Mouse (Mus musculus): ENCODE measurements around the gene Arid3c. TPM values are rescaled to one million over a fixed set of nuclear protein-coding genes. Genes with fewer than 3 reads are reported as not detected.
A peak's percentile ranks its signal among the peaks of the same experiment; 100 is the strongest.
"Not testable (repeated sequence)": the region's sequence is repeated elsewhere in the genome, so short reads cannot be mapped to it uniquely, and the experiment has no call there.

Gene Arid3c
- not detected in 2 replicates for polyA plus RNA-seq (2014; fragmentation: Nextera tagmentation; extraction: Ambion mirVana)

DNA sequence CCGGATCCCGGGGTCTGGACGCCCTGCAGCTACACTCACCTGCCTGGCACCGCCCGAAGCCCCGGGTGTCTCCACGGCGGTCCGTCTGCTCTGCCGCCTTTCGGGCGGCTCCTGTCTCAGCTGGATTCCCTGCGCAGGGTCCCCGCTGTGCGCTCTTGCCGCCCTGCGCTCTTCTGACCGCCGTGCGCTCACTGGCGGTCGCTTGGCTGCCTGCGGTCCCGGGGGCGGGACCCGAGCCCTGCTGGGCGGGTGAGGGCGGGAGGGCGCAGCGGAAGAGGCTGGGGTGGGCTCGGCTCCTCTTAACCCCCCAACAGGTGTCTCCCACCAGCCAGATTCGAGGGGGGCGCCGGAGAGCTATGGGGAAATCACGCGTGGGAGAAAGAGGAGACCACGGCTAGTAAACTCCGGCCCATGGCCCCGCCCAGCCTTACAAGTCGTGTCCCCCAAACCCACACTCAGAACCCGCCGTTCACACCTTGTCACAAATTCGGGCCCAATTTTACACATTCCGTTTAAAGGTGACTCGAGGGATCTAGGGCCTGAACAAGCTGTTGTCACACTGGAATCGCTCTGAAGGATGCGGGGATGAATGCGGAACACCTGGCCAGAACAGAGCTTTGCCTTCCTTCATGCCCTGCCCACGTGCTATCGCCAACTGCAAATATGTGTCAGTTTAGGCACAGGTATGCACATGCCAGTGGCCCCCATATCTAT, at the start of gene Arid3c:
Gene Arid3c (minus strand): TSS at position 91 of the 714 bp plus-strand sequence.
- Histone ChIP-seq H3K27me3 (replicated peaks; ENCODE audit: control insufficient read depth, insufficient read depth, low read length) (peaks cover 71% of the 10 kb centered on the region), H3K4me3 (ENCODE audit: low read depth, low read length) (peak within 1 kb of the TSS; percentile 25), H3K4me1 (replicated peaks; ENCODE audit: control insufficient read depth, insufficient read depth, low read length) (peaks cover 6% of the 10 kb centered on the region; the same call in 1 of the 2 replicates), H3K36me3 (ENCODE audit: control insufficient read depth, insufficient read depth, low read length) (no peaks in the 10 kb centered on the region), H3K9ac (ENCODE audit: low read length) (no peak within 1 kb of the TSS), H3K27ac (ENCODE audit: low read depth) (no peak within 1 kb of the TSS), H3K4me2 (ENCODE audit: low read length) (peak within 1 kb of the TSS; percentile 44), H3K9me3 (ENCODE audit: control insufficient read depth, low read length) (0 out of 2 replicates have a peak, but pooled peaks cover 2% of the 10 kb centered on the region)
- WGBS = 1% methylated on average over 49 of the region's 50 CpGs
- ATAC-seq (replicated peaks; ENCODE audit: low FRiP score, low TSS enrichment, low read depth) (0 out of 2 replicates have a peak, but pooled peaks have one; percentile 34), DNase-seq (ENCODE audit: low spot score) (peak; percentile 66)

DNA sequence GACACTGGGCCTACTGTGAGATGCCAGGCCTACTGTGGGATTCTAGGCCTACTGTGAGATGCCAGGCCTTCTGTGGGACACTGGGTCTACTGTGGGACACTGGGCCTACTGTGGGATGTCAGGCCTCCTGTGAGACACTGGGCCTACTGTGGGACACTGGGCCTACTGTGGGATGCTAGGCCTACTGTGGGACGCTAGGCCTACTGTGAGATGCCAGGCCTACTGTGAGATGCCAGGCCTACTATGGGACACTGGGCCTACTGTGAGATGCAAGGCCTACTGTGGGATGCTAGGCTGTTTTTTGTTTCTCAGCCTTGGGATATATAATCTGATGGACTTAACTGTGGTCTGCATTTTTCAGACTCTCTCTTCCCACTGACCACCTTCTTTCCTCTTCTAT, 44.9 kb upstream of the Arid3c start:
- H3K36me3 ChIP-seq (ENCODE audit: control insufficient read depth, insufficient read depth, low read length); H3K9ac ChIP-seq (ENCODE audit: low read length); H3K4me2 ChIP-seq (ENCODE audit: low read length); H3K4me3 ChIP-seq (ENCODE audit: low read depth, low read length); H3K4me1 ChIP-seq (replicated peaks; ENCODE audit: control insufficient read depth, insufficient read depth, low read length); H3K27ac ChIP-seq (ENCODE audit: low read depth); ATAC-seq (replicated peaks; ENCODE audit: low FRiP score, low TSS enrichment, low read depth); H3K27me3 ChIP-seq (replicated peaks; ENCODE audit: control insufficient read depth, insufficient read depth, low read length); H3K9me3 ChIP-seq (ENCODE audit: control insufficient read depth, low read length); DNase-seq (ENCODE audit: low spot score): not testable (repeated sequence)
- 90% methylated on average over 1 of the region's 1 CpGs for WGBS

DNA sequence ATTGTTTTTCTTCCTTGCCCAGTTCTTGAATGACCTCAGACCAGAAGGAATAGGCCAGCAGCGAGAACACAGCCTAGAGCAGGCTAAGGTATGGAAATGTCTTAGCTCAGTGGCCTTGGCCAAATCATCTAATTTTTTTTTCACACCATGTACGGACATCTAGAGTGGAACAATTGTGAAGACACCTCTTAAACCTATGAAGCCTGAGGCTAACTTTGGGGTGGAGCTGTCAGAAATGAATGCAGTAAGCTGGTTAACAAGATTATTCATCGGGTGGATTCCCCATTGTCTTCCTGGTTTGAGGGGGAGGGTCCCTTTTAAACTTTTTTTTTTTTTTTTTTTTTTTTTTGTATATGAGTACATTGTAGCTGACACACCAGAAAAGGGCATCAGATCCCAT, 43.6 kb upstream of the Arid3c start:
- peak overlapping the region; percentile 36; the same call in 1 of the 2 replicates for H3K4me3 ChIP-seq (ENCODE audit: low read depth, low read length)
- not testable (repeated sequence) for H3K27ac ChIP-seq (ENCODE audit: low read depth); ATAC-seq (replicated peaks; ENCODE audit: low FRiP score, low TSS enrichment, low read depth); H3K36me3 ChIP-seq (ENCODE audit: control insufficient read depth, insufficient read depth, low read length); H3K4me1 ChIP-seq (replicated peaks; ENCODE audit: control insufficient read depth, insufficient read depth, low read length); H3K9me3 ChIP-seq (ENCODE audit: control insufficient read depth, low read length); H3K9ac ChIP-seq (ENCODE audit: low read length); H3K27me3 ChIP-seq (replicated peaks; ENCODE audit: control insufficient read depth, insufficient read depth, low read length)
- peak; percentile 54 for DNase-seq (ENCODE audit: low spot score)
- H3K4me2 ChIP-seq (ENCODE audit: low read length) = peak overlapping the region; percentile 44
- 69% methylated on average over 3 of the region's 3 CpGs for WGBS

DNA sequence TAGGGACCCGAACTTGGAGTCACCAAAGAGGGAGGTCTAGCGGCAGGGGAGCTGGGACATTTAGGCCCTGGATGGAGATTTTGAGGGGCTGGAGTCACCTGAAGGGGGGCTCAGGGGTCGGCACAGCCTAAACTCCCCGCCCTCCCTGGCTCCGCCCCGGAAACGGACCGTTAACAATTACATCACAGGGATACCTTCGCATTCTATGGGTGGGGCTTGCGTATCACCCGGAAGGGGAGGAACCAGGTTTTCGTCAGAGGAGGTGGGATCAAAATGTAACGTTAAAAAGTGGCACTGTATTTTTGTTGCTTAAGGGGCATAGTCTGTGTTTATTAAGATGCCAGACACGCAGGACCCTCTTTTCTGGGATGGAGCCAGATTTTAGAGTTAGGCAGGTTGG, 43.1 kb upstream of the Arid3c start, which contains the start of gene Ccl27a:
Gene Ccl27a (minus strand): TSS at position 246 of the 400 bp plus-strand sequence.
- peak; percentile 89 for DNase-seq (ENCODE audit: low spot score)
- H3K4me1 ChIP-seq (replicated peaks; ENCODE audit: control insufficient read depth, insufficient read depth, low read length); H3K9ac ChIP-seq (ENCODE audit: low read length); H3K9me3 ChIP-seq (ENCODE audit: control insufficient read depth, low read length); H3K27ac ChIP-seq (ENCODE audit: low read depth); H3K36me3 ChIP-seq (ENCODE audit: control insufficient read depth, insufficient read depth, low read length); ATAC-seq (replicated peaks; ENCODE audit: low FRiP score, low TSS enrichment, low read depth); H3K27me3 ChIP-seq (replicated peaks; ENCODE audit: control insufficient read depth, insufficient read depth, low read length): not testable (repeated sequence)
- Histone ChIP-seq H3K4me3 (ENCODE audit: low read depth, low read length) (peak within 1 kb of the TSS; percentile 36), H3K4me2 (ENCODE audit: low read length) (peak within 1 kb of the TSS; percentile 44)
- WGBS = 1% methylated on average over 12 of the region's 14 CpGs

DNA sequence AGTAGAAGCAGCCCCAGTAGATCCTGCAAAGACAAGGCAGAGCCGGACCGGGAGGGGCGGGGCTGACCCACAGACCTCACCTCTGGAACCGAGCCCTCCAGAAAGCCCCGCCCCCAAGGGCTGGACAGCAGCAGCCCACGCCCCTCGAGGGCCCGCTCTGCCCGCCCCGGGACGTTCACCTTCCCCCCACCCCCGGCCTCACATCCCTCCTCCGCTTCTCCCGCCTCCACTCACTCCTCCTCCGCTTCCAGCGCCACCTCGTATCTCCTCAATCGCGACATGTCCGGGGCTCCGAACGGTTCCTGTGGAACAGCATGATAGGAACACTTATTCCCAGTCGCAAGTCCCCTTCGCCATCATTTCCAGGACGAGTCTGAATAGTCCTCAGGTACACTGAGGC, 42.6 kb upstream of the Arid3c start:
- H3K9ac ChIP-seq (ENCODE audit: low read length); H3K9me3 ChIP-seq (ENCODE audit: control insufficient read depth, low read length); H3K27ac ChIP-seq (ENCODE audit: low read depth); H3K36me3 ChIP-seq (ENCODE audit: control insufficient read depth, insufficient read depth, low read length); H3K27me3 ChIP-seq (replicated peaks; ENCODE audit: control insufficient read depth, insufficient read depth, low read length); ATAC-seq (replicated peaks; ENCODE audit: low FRiP score, low TSS enrichment, low read depth); H3K4me1 ChIP-seq (replicated peaks; ENCODE audit: control insufficient read depth, insufficient read depth, low read length): not testable (repeated sequence)
- DNase-seq (ENCODE audit: low spot score) = peak; percentile 77
- under 1% methylated on average over 13 of the region's 25 CpGs for WGBS
- Histone ChIP-seq H3K4me2 (ENCODE audit: low read length) (peak overlapping the region; percentile 34), H3K4me3 (ENCODE audit: low read depth, low read length) (peak overlapping the region; percentile 36)

DNA sequence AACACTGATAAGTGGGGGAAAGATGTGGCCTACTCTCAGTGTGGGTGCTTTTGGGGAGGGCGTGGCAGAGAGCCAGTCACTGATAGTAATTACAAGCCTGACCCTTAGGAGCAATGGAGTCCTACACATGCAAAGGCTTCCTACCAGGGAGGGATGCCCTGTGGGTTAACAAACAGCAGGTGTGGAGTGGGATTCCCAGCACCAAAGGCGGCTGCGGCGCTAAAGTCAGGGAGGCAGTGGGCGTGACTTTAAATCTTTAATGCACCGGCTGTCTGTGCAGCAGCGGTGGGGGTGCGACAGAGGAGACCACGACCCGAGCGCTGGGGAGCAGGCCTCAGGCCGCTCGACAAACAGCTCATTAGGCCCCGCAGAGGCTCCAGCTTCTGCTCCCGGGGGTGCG, 42.0 kb upstream of the Arid3c start:
- not testable (repeated sequence) for ATAC-seq (replicated peaks; ENCODE audit: low FRiP score, low TSS enrichment, low read depth); H3K4me1 ChIP-seq (replicated peaks; ENCODE audit: control insufficient read depth, insufficient read depth, low read length); H3K36me3 ChIP-seq (ENCODE audit: control insufficient read depth, insufficient read depth, low read length); H3K9me3 ChIP-seq (ENCODE audit: control insufficient read depth, low read length); H3K27ac ChIP-seq (ENCODE audit: low read depth); H3K27me3 ChIP-seq (replicated peaks; ENCODE audit: control insufficient read depth, insufficient read depth, low read length); H3K9ac ChIP-seq (ENCODE audit: low read length)
- Histone ChIP-seq H3K4me3 (ENCODE audit: low read depth, low read length) (peak overlapping the region; percentile 20; the same call in 1 of the 2 replicates), H3K4me2 (ENCODE audit: low read length) (peak overlapping the region; percentile 36)
- WGBS = 8% methylated on average over 7 of the region's 16 CpGs
- DNase-seq (ENCODE audit: low spot score) = peak; percentile 54

DNA sequence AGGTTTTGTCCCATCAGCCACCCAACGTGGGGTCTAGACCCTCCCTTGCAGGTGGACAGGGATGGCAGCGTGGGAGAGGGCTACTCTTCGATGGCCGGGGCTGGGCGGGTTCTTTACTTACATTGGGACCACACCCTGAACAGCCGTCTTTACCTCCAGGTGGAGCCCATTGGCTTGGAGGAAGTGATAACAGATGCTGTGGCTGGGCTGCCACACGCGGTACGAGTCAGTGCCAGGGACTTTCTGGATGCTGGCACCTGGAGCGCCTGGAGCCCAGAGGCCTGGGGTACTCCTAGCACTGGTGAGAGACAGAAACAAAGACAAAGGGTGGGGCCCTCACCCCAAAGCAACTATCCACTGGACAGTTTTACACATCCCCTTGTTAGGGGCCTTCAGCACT, 36.4 kb upstream of the Arid3c start:
- not testable (repeated sequence) for H3K9me3 ChIP-seq (ENCODE audit: control insufficient read depth, low read length); H3K4me3 ChIP-seq (ENCODE audit: low read depth, low read length); H3K27me3 ChIP-seq (replicated peaks; ENCODE audit: control insufficient read depth, insufficient read depth, low read length); H3K4me1 ChIP-seq (replicated peaks; ENCODE audit: control insufficient read depth, insufficient read depth, low read length); H3K9ac ChIP-seq (ENCODE audit: low read length); H3K36me3 ChIP-seq (ENCODE audit: control insufficient read depth, insufficient read depth, low read length); DNase-seq (ENCODE audit: low spot score); H3K27ac ChIP-seq (ENCODE audit: low read depth); ATAC-seq (replicated peaks; ENCODE audit: low FRiP score, low TSS enrichment, low read depth); H3K4me2 ChIP-seq (ENCODE audit: low read length)
- WGBS = 77% methylated on average over 10 of the region's 10 CpGs

DNA sequence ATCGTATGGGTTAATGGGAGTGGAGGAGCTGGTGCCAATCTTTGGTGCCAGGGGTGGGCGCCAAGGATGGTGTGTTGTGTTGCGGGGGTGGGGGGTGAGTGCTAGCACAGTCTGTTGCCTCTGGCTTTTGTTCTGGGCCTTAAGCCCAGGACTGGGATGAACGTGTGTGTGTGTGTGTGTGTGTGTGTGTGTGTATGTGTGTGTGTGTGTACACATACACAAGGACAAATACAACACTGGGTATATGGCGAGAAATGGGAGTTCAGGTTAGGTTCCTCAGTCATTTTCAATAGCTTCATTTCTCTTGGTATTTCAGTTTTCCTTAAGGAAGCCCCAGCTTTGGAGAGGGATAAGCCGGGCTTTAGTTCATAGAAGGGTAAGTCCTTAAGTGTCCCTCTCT, 32.2 kb upstream of the Arid3c start:
- H3K27me3 ChIP-seq (replicated peaks; ENCODE audit: control insufficient read depth, insufficient read depth, low read length); H3K4me3 ChIP-seq (ENCODE audit: low read depth, low read length); ATAC-seq (replicated peaks; ENCODE audit: low FRiP score, low TSS enrichment, low read depth); DNase-seq (ENCODE audit: low spot score); H3K9ac ChIP-seq (ENCODE audit: low read length); H3K4me2 ChIP-seq (ENCODE audit: low read length); H3K27ac ChIP-seq (ENCODE audit: low read depth); H3K9me3 ChIP-seq (ENCODE audit: control insufficient read depth, low read length): not testable (repeated sequence)
- H3K4me1 ChIP-seq (replicated peaks; ENCODE audit: control insufficient read depth, insufficient read depth, low read length) = peaks cover 29% of the 10 kb centered on the region
- peaks cover 15% of the 10 kb centered on the region for H3K36me3 ChIP-seq (ENCODE audit: control insufficient read depth, insufficient read depth, low read length)
- WGBS = 67% methylated on average over 3 of the region's 6 CpGs

DNA sequence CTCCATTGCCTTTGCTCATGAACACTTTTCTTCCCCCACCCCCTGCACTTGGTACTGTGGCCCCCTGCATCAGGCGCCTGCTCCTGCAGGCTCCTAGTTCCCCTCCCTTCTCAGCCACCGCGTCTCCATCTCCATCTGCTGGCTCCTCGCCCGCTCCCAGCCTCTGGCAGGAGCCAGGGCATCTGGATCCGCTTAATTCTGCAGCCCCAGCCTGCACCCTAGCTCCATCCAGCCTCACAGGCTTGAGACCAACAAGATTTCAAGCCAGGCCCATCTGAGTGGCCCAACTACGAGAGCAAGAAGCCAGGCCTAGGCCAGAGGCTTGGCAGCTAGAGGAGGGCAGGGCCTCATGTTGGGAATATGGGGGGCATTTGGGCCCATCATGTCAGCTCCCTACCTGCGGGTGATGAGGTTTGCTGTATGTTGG, 31.8 kb upstream of the Arid3c start:
- Histone ChIP-seq H3K36me3 (ENCODE audit: control insufficient read depth, insufficient read depth, low read length) (peaks cover 17% of the 10 kb centered on the region), H3K9ac (ENCODE audit: low read length) (peak overlapping the region; percentile 52; the same call in 1 of the 2 replicates), H3K4me2 (ENCODE audit: low read length) (peak overlapping the region; percentile 73), H3K4me3 (ENCODE audit: low read depth, low read length) (peak overlapping the region; percentile 49), H3K4me1 (replicated peaks; ENCODE audit: control insufficient read depth, insufficient read depth, low read length) (peaks cover 29% of the 10 kb centered on the region), H3K27ac (ENCODE audit: low read depth) (peak overlapping the region; percentile 86)
- 42% methylated on average over 8 of the region's 8 CpGs for WGBS
- not testable (repeated sequence) for DNase-seq (ENCODE audit: low spot score); H3K9me3 ChIP-seq (ENCODE audit: control insufficient read depth, low read length); ATAC-seq (replicated peaks; ENCODE audit: low FRiP score, low TSS enrichment, low read depth); H3K27me3 ChIP-seq (replicated peaks; ENCODE audit: control insufficient read depth, insufficient read depth, low read length)
